Mouse (Mus musculus): ENCODE measurements around the gene Frmd7.

Gene Frmd7

DNA sequence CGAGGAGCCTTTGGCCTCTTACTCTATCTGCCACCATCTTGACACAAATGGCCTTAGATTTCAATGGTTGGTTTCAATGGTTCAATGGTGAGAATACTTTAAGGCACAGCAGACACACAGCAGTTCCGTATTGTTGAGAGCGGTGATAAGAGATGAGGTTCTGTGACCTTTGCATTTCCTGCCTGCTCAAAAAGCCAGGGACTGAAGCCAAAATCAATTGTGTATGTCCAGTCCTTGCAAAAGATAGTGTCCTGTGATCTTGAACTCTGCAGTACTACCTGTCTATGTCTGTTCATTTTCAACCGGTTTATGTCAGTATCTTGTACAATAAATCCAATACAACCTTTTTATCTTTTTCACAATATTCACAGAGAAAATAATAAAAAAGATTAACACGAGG is 77.8 kb downstream of the Frmd7 start:
- no peak for DNase-seq (ENCODE audit: low spot score)

DNA sequence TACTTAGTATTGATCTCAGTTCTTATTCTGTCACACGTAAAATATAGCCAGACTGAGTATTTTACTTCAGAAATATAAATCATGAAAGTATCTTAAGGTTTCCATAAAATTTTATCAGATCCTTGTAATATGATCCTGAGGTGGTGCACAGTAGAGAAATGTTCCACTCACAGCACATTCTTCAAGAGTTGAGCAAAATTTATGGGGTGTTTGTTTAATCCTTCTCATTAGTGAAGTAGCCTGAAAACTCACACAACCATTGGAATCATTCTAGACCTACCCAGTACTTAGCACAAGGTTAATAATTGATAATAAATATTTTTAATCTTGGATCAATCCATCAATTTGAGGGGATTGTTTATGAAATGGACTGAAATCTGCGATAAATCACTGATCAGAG is 78.7 kb downstream of the Frmd7 start:
- DNase-seq (ENCODE audit: low spot score), result no peak

DNA sequence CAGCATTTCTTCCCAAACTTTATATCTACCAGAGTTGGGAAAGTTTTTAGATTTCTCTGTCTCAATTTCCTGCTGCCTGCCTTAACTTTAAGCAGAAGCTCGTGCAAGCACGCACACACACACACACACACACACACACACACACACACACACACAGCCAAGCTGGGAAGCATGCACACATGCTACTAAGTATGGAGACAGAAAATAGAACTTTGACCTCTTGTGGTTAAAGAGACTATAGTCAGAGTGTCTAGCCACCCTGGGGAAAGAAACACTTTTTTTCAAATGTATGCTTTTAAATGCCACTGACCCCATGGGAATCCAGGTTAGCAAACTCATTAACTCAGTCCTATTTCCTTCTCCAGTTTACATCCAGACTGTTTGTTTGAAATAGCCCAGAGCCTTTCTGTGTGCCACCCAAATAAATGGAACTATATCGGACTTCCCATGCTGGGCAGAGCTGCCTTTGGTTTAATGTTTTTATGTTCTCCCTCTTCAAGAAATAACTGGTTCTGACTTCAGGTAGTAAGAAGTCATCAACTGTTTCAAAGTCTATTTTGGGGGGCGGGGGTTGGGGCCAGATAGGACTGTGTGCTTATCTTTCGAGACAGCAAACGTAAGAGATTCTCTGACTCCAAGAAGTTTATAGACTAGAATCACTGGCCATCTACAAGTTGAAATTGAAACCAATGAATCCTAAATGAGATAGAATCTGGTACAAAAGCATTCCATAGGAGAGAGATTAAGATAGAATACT is 91.9 kb downstream of the Frmd7 start:
- no peak for DNase-seq (ENCODE audit: low spot score)

Data from urinary bladder, postnatal 25 days (tissue).